Mouse (Mus musculus) embryonic facial prominence, embryonic 11.5 days (tissue): Measurements from ENCODE around the gene Hey2. TPM values are rescaled to one million over a fixed set of nuclear protein-coding genes. Genes with fewer than 3 reads are reported as not detected.
A peak's percentile ranks its signal among the peaks of the same experiment; 100 is the strongest.

ENCODE experiments used
- ATAC-seq: fragments of 200-750 bp; cut with Nextera tagmentation; replicated peaks from 2 replicates; pipeline ENCODE4 v1.8.0; 2017; ENCODE audit warnings: low read depth; ENCODE audit not compliant: insufficient number of reproducible peaks, low FRiP score, low TSS enrichment
- DNase-seq: peaks from one replicate; pipeline ENCODE4 v3.0.0-alpha.2; 2015; ENCODE audit warnings: low spot score
- H3K27ac ChIP-seq: fragments of 300-500 bp; sonication (generic); replicated peaks from 2 replicates; pipeline ENCODE4 v1.5.1; 2014; ENCODE audit warnings: mild to moderate bottlenecking, low read depth, low read length, control low read depth
- H3K27me3 ChIP-seq: fragments of 300-500 bp; sonication (generic); 2 replicates; pipeline ENCODE4 v1.6.1; 2014; ENCODE audit warnings: mild to moderate bottlenecking, low read length, moderate library complexity, mixed read lengths; ENCODE audit not compliant: control insufficient read depth, insufficient read depth
- H3K36me3 ChIP-seq: fragments of 300-500 bp; sonication (generic); replicated peaks from 2 replicates; pipeline ENCODE4 v1.6.1; 2014; ENCODE audit warnings: low read depth, mild to moderate bottlenecking, low read length, moderate library complexity, mixed read lengths; ENCODE audit not compliant: control insufficient read depth, insufficient read depth
- H3K4me1 ChIP-seq: fragments of 300-500 bp; sonication (generic); 2 replicates; pipeline ENCODE4 v1.6.1; 2014; ENCODE audit warnings: low read length, mixed read lengths; ENCODE audit not compliant: control insufficient read depth, insufficient read depth
- H3K4me2 ChIP-seq: fragments of 300-500 bp; sonication (generic); 2 replicates; pipeline ENCODE4 v1.6.1; 2014; ENCODE audit warnings: low read depth, mild to moderate bottlenecking, control low read depth, low read length, moderate library complexity
- H3K4me3 ChIP-seq: fragments of 300-500 bp; sonication (generic); 2 replicates; pipeline ENCODE4 v1.5.1; 2014; ENCODE audit warnings: low read depth, low read length, control low read depth
- H3K9ac ChIP-seq: fragments of 300-500 bp; sonication (generic); replicated peaks from 2 replicates; pipeline ENCODE4 v1.6.1; 2014; ENCODE audit warnings: mild to moderate bottlenecking, control low read depth, low read length
- H3K9me3 ChIP-seq: fragments of 300-500 bp; sonication (generic); replicated peaks from 2 replicates; pipeline ENCODE4 v1.6.1; 2016; ENCODE audit warnings: mild to moderate bottlenecking, low read length, inconsistent platforms, mixed read lengths; ENCODE audit not compliant: control insufficient read depth
- WGBS: fragments of 180-500 bp; shearing (Covaris S2); extraction: QIAGEN DNeasy Blood & Tissue Kit; methylation state at CpG from one replicate; pipeline ENCODE4 v1.1.7; 2014; 5-methylcytosine and 5-hydroxymethylcytosine counted together
- polyA plus RNA-seq: library from polyadenylated mRNA; unstranded; fragments of >200 nt; fragmentation: Nextera tagmentation; extraction: Ambion mirVana; gene quantifications from 2 replicates; pipeline ENCODE4 v1.2.1, GENCODE M21; 2014

Gene Hey2
- polyA plus RNA-seq, 1 experiment from 2014 or later = 7.1 TPM

DNA sequence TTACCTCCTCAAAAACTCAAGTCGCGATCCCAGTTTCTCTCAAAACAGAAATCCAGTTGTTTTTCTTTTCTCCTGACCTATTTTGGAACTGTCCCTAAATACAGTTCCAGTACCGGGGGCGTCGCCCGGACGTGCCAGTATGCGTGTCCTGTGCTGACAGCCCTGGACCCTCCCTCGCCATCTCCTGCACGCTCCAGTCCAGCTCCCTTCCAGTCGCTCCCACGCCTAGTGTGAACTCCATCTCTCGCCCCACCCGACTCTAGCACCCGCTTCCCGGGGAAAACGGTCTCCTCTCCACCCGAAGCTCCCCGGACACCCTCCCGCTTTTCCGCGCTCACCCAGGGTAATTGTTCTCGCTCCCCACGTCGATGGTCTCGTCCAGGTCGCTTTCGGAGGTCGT lies 373 bp downstream of the Hey2 start:
- no peaks in the 10 kb centered on the region for H3K36me3 ChIP-seq
- H3K4me3 ChIP-seq = peak overlapping the region; percentile 60
- under 1% methylated on average over 29 of the region's 29 CpGs for WGBS
- no peaks in the 10 kb centered on the region for H3K9me3 ChIP-seq
- H3K4me1 ChIP-seq = peaks cover 6% of the 10 kb centered on the region; the same call in 1 of the 2 replicates
- H3K27ac ChIP-seq = no peak overlapping the region
- H3K27me3 ChIP-seq = peaks cover 8% of the 10 kb centered on the region; the same call in 1 of the 2 replicates
- peak overlapping the region; percentile 90 for H3K4me2 ChIP-seq
- H3K9ac ChIP-seq = peak overlapping the region; percentile 44
- peak; percentile 54 for ATAC-seq
- peak; percentile 29 for DNase-seq

GRCm38 (mm10) chr10:30840824-30841223 lies 1.8 kb downstream of the Hey2 start:
- no peak overlapping the region for H3K9ac ChIP-seq
- no peak for ATAC-seq
- H3K27me3 ChIP-seq = peaks cover 5% of the 10 kb centered on the region; the same call in 1 of the 2 replicates

GRCm38 (mm10) chr10:30838188-30838587 lies 4.4 kb downstream of the Hey2 start:
- no peaks in the 10 kb centered on the region for H3K4me1 ChIP-seq
- ATAC-seq = no peak

More at GRCm38 (mm10) chr10:30840824-30841223, 1.8 kb downstream of the Hey2 start:
- Histone ChIP-seq H3K27ac (no peak overlapping the region), H3K4me2 (no peak overlapping the region), H3K9me3 (no peaks in the 10 kb centered on the region), H3K36me3 (no peaks in the 10 kb centered on the region), H3K4me1 (peaks cover 6% of the 10 kb centered on the region; the same call in 1 of the 2 replicates), H3K4me3 (no peak overlapping the region)
- no peak for DNase-seq
- WGBS = 81% methylated on average over 5 of the region's 5 CpGs

GRCm38 (mm10) chr10:30825049-30825448 lies 17.6 kb downstream of the Hey2 start:
- DNase-seq (peak; percentile 73), ATAC-seq (no peak)
- H3K4me3 ChIP-seq = no peak overlapping the region
- 18% methylated on average over 1 of the region's 1 CpGs for WGBS
- no peak overlapping the region for H3K27ac ChIP-seq
- H3K27me3 ChIP-seq = no peaks in the 10 kb centered on the region
- H3K9ac ChIP-seq = no peak overlapping the region
- no peaks in the 10 kb centered on the region for H3K4me1 ChIP-seq
- H3K9me3 ChIP-seq = no peaks in the 10 kb centered on the region
- H3K4me2 ChIP-seq = no peak overlapping the region
- no peaks in the 10 kb centered on the region for H3K36me3 ChIP-seq

More at GRCm38 (mm10) chr10:30838188-30838587, 4.4 kb downstream of the Hey2 start:
- Histone ChIP-seq H3K27me3 (peaks cover under 1% of the 10 kb centered on the region; the same call in 1 of the 2 replicates), H3K36me3 (no peaks in the 10 kb centered on the region), H3K4me2 (no peak overlapping the region), H3K9ac (no peak overlapping the region), H3K27ac (no peak overlapping the region), H3K9me3 (no peaks in the 10 kb centered on the region), H3K4me3 (no peak overlapping the region)
- WGBS = 11% methylated on average over 1 of the region's 1 CpGs
- peak; percentile 45 for DNase-seq

DNA sequence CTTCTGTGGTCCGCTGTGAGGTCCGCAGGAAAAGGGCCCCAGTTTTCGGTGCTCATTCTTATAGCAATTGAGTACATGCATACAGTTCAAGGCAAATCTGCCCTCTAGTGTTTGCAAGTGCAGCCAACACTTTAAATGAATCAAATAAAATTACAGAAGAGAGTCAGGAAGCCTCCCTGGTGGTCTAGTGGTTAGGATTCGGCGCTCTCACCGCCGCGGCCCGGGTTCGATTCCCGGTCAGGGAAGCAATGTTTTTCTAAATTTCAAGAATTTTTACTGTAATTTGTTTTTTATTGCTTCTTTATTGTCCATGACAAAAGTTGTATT lies 31.7 kb downstream of the Hey2 start:
- no peaks in the 10 kb centered on the region for H3K9me3 ChIP-seq
- DNase-seq (peak; percentile 91), ATAC-seq (peak; percentile 96)
- no peak overlapping the region for H3K4me2 ChIP-seq
- no peaks in the 10 kb centered on the region for H3K27me3 ChIP-seq
- WGBS = 13% methylated on average over 11 of the region's 11 CpGs
- H3K4me1 ChIP-seq = no peaks in the 10 kb centered on the region
- H3K36me3 ChIP-seq = no peaks in the 10 kb centered on the region
- H3K9ac ChIP-seq = no peak overlapping the region
- peak overlapping the region; percentile 14; the same call in 1 of the 2 replicates for H3K4me3 ChIP-seq
- H3K27ac ChIP-seq = no peak overlapping the region

DNA sequence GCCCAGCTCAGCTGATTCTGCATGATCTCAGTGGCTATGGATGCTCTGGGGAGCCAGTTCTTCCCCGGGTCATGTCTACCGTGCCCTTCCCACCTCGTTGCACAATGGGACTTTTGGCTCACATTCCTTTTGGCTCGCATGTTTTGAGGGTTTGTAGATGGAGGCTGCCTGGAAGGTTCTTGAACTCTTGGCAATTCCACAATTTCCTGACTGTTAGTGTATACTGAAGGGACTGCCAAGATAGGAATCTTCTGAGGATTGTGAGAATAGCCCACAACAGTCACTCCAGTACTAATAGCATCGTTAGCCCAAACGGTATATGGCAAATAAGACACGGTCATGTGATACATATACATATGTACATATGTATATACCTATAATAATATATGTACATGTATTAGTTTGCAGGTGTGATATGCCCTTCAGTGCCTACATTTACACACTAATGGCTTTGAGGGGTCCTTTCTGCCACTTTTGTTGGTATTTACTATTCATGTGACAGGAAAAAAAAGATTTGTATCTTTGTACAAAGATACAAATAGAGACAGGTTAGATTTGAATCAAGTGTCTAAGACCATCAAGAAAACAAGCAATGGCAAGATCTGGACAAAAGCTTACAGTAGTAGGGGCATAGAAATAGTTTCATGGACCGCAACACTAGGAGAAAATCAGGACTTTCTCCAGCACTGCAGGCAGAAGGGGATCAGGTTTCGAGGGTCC lies 32.2 kb downstream of the Hey2 start:
- no peaks in the 10 kb centered on the region for H3K36me3 ChIP-seq
- peak; percentile 13 for DNase-seq
- no peak; the same call in 1 of the 2 replicates for ATAC-seq
- no peaks in the 10 kb centered on the region for H3K9me3 ChIP-seq
- no peak overlapping the region for H3K4me2 ChIP-seq
- no peak overlapping the region for H3K27ac ChIP-seq
- peak overlapping the region; percentile 14; the same call in 1 of the 2 replicates for H3K4me3 ChIP-seq
- H3K4me1 ChIP-seq = no peaks in the 10 kb centered on the region
- no peaks in the 10 kb centered on the region for H3K27me3 ChIP-seq
- no peak overlapping the region for H3K9ac ChIP-seq
- 38% methylated on average over 9 of the region's 9 CpGs for WGBS

GRCm38 (mm10) chr10:30803587-30804253 lies 38.9 kb downstream of the Hey2 start:
- Histone ChIP-seq H3K36me3 (no peaks in the 10 kb centered on the region), H3K4me1 (no peaks in the 10 kb centered on the region), H3K27ac (peak overlapping the region; percentile 81; the same call in 1 of the 2 replicates), H3K27me3 (no peaks in the 10 kb centered on the region), H3K9me3 (no peaks in the 10 kb centered on the region), H3K4me3 (peak overlapping the region; percentile 77), H3K4me2 (peak overlapping the region; percentile 52), H3K9ac (peak overlapping the region; percentile 90)
- DNase-seq = peak; percentile 6
- no peak; the same call in 1 of the 2 replicates for ATAC-seq
- 40% methylated on average over 7 of the region's 7 CpGs for WGBS
